Mouse (Mus musculus) kidney, embryonic 16.5 days (tissue): ENCODE measurements around the gene Rasal3. TPM values are rescaled to one million over a fixed set of nuclear protein-coding genes. Genes with fewer than 3 reads are reported as not detected.

ENCODE experiments used
- ATAC-seq: fragments of 200-750 bp; cut with Nextera tagmentation; 2 replicates; pipeline ENCODE4 v1.8.0; 2017; ENCODE audit warnings: moderate TSS enrichment; ENCODE audit not compliant: low FRiP score, low TSS enrichment
- H3K27ac ChIP-seq: fragments of 300-500 bp; sonication (generic); 2 replicates; pipeline ENCODE4 v1.5.1; 2014; ENCODE audit warnings: low read length
- H3K27me3 ChIP-seq: fragments of 300-500 bp; sonication (generic); 2 replicates; pipeline ENCODE4 v1.6.1; 2014; ENCODE audit warnings: low read length, control low read depth, mixed read lengths; ENCODE audit not compliant: insufficient read depth
- H3K36me3 ChIP-seq: fragments of 300-500 bp; sonication (generic); 2 replicates; pipeline ENCODE4 v1.6.1; 2014; ENCODE audit warnings: low read length, control low read depth, mixed read lengths; ENCODE audit not compliant: insufficient read depth
- H3K4me1 ChIP-seq: fragments of 300-500 bp; sonication (generic); 2 replicates; pipeline ENCODE4 v1.6.1; 2014; ENCODE audit warnings: low read length, control low read depth, mixed read lengths; ENCODE audit not compliant: insufficient read depth
- H3K4me2 ChIP-seq: fragments of 300-500 bp; sonication (generic); replicated peaks from 2 replicates; pipeline ENCODE4 v1.6.1; 2014; ENCODE audit warnings: low read depth, low read length
- H3K4me3 ChIP-seq: fragments of 300-500 bp; sonication (generic); 2 replicates; pipeline ENCODE4 v1.5.1; 2014; ENCODE audit warnings: mild to moderate bottlenecking, low read length
- H3K9ac ChIP-seq: fragments of 300-500 bp; sonication (generic); replicated peaks from 2 replicates; pipeline ENCODE4 v1.6.1; 2014; ENCODE audit warnings: low read length
- H3K9me3 ChIP-seq: fragments of 300-500 bp; sonication (generic); 2 replicates; pipeline ENCODE4 v1.6.1; 2016; ENCODE audit warnings: low read length, control low read depth
- WGBS: fragments of 180-500 bp; shearing (Covaris S2); extraction: QIAGEN DNeasy Blood & Tissue Kit; methylation state at CpG from one replicate; pipeline ENCODE4 v1.1.7; 2014; 5-methylcytosine and 5-hydroxymethylcytosine counted together
- polyA plus RNA-seq: library from polyadenylated mRNA; unstranded; fragments of >200 nt; fragmentation: Nextera tagmentation; extraction: Ambion mirVana; gene quantifications from 2 replicates; pipeline ENCODE4 v1.2.1, GENCODE M21; 2015

Gene Rasal3
- polyA plus RNA-seq, 1 experiment from 2014 or later = 0.97 TPM

DNA sequence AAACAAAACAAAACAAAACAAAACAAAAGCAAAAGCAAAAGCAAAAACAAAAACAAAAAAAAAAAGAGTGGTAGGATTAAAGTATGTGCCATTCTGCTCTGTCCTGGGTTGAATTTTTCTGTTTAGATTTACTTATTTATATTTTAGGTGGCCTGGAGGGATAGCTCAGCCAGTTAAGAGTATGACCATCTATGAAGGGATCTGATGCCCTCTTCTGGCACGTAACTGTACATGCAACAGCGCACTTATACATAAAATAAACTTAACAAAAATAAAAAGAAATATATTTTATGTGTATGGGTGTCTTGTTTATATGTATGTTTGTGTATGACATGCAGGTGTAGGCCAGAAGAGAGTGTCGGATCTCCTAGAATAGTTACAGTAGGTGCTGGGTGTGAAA is 28.6 kb upstream of the Rasal3 start:
- H3K9ac ChIP-seq = no peak overlapping the region
- H3K4me2 ChIP-seq = no peak overlapping the region
- no peaks in the 10 kb centered on the region for H3K4me1 ChIP-seq
- no peak for ATAC-seq
- 0 out of 2 replicates have a peak, but pooled peaks cover 3% of the 10 kb centered on the region for H3K27me3 ChIP-seq
- 63% methylated on average over 3 of the region's 3 CpGs for WGBS
- no peak overlapping the region for H3K4me3 ChIP-seq
- H3K27ac ChIP-seq = no peak overlapping the region
- H3K36me3 ChIP-seq = no peaks in the 10 kb centered on the region
- no peaks in the 10 kb centered on the region for H3K9me3 ChIP-seq

DNA sequence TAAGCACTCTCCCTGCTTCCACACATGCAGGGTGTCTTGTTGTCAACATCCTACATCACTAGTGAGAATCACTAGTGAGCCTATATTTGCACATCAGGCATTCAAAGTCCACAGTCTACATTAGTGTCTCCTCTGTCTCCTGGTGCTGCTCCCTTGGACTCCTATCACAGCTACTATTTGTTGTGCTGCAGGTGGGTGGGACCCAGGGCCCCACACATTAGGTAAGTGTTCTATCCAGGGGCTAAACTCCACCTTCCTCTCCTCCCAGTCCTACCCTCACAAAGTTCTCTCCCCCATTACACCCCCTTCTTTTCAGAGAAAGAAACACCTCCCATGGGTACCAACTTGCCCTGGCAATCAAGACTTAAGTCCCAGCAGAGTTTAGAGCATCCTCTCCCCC is 23.2 kb upstream of the Rasal3 start:
- no peak for ATAC-seq
- no peaks in the 10 kb centered on the region for H3K9me3 ChIP-seq
- no peak overlapping the region for H3K4me2 ChIP-seq
- H3K4me3 ChIP-seq = no peak overlapping the region
- H3K27me3 ChIP-seq = 0 out of 2 replicates have a peak, but pooled peaks cover 3% of the 10 kb centered on the region
- H3K27ac ChIP-seq = no peak overlapping the region
- no peaks in the 10 kb centered on the region for H3K4me1 ChIP-seq
- H3K36me3 ChIP-seq = no peaks in the 10 kb centered on the region
- no peak overlapping the region for H3K9ac ChIP-seq

- Histone ChIP-seq H3K4me1 (no peaks in the 10 kb centered on the region), H3K27ac (no peak within 1 kb of the TSS)
Observed at GRCm38 (mm10) chr17:32424034-32424433, 20.7 kb upstream of the Rasal3 start, which contains the start of gene Pglyrp2. Gene Pglyrp2, minus strand, starts transcription at chr17:32424167.

DNA sequence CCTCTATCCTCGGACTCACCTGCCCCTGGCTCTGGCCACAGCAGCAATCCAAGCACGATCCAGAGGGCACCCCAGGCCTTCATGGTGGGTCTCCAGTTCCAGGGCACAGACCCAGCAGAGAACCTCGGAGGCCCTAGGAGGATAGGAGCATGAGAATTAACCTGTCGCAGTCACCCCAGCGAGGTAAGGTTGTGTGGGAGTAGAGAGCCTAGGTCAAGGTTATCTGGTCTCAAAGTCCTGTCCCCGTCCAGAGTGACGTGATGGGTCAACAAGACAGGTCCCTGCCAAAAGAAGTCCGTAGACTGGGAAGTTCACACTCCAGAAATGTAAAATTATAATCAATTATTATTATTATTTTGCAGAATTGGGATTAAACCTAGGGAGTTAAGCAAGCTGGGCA is 17.4 kb upstream of the Rasal3 start:
- no peak for ATAC-seq
- Histone ChIP-seq H3K27ac (no peak overlapping the region), H3K9me3 (no peaks in the 10 kb centered on the region), H3K4me1 (no peaks in the 10 kb centered on the region), H3K36me3 (no peaks in the 10 kb centered on the region), H3K4me2 (no peak overlapping the region), H3K27me3 (peaks cover 3% of the 10 kb centered on the region), H3K9ac (no peak overlapping the region), H3K4me3 (no peak overlapping the region)
- WGBS = 62% methylated on average over 8 of the region's 8 CpGs

More at GRCm38 (mm10) chr17:32424034-32424433, 20.7 kb upstream of the Rasal3 start, which contains the start of gene Pglyrp2:
- Histone ChIP-seq H3K9me3 (no peaks in the 10 kb centered on the region), H3K4me3 (no peak within 1 kb of the TSS), H3K9ac (no peak within 1 kb of the TSS), H3K27me3 (0 out of 2 replicates have a peak, but pooled peaks cover 3% of the 10 kb centered on the region), H3K36me3 (no peaks in the 10 kb centered on the region), H3K4me2 (no peak within 1 kb of the TSS)
- no peak for ATAC-seq
- WGBS = 85% methylated on average over 2 of the region's 2 CpGs

- 57% methylated on average over 2 of the region's 2 CpGs for WGBS
- Histone ChIP-seq H3K27ac (no peak overlapping the region), H3K9me3 (no peaks in the 10 kb centered on the region), H3K36me3 (no peaks in the 10 kb centered on the region), H3K27me3 (peaks cover 8% of the 10 kb centered on the region), H3K4me2 (no peak overlapping the region), H3K9ac (no peak overlapping the region), H3K4me1 (no peaks in the 10 kb centered on the region), H3K4me3 (no peak overlapping the region)
- no peak for ATAC-seq
Observed at GRCm38 (mm10) chr17:32419989-32420388, 16.6 kb upstream of the Rasal3 start.

GRCm38 (mm10) chr17:32416771-32417170 is 13.4 kb upstream of the Rasal3 start:
- Histone ChIP-seq H3K27me3 (peaks cover 8% of the 10 kb centered on the region), H3K27ac (no peak overlapping the region), H3K4me2 (no peak overlapping the region), H3K9me3 (no peaks in the 10 kb centered on the region), H3K36me3 (no peaks in the 10 kb centered on the region), H3K4me1 (no peaks in the 10 kb centered on the region), H3K9ac (no peak overlapping the region), H3K4me3 (no peak overlapping the region)
- no peak for ATAC-seq
- WGBS = 91% methylated on average over 14 of the region's 14 CpGs

GRCm38 (mm10) chr17:32415417-32416020 is 12.1 kb upstream of the Rasal3 start:
- 40% methylated on average over 24 of the region's 24 CpGs for WGBS
- no peaks in the 10 kb centered on the region for H3K36me3 ChIP-seq
- no peaks in the 10 kb centered on the region for H3K9me3 ChIP-seq
- no peak overlapping the region for H3K4me2 ChIP-seq
- H3K4me3 ChIP-seq = no peak overlapping the region
- no peak overlapping the region for H3K27ac ChIP-seq
- H3K4me1 ChIP-seq = no peaks in the 10 kb centered on the region
- H3K9ac ChIP-seq = no peak overlapping the region
- ATAC-seq = no peak
- peaks cover 8% of the 10 kb centered on the region for H3K27me3 ChIP-seq

GRCm38 (mm10) chr17:32411898-32412297 is 8.5 kb upstream of the Rasal3 start:
- no peaks in the 10 kb centered on the region for H3K4me1 ChIP-seq
- no peak overlapping the region for H3K4me3 ChIP-seq
- ATAC-seq = no peak
- no peak overlapping the region for H3K4me2 ChIP-seq
- no peaks in the 10 kb centered on the region for H3K36me3 ChIP-seq
- H3K27ac ChIP-seq = no peak overlapping the region
- WGBS = 82% methylated on average over 6 of the region's 6 CpGs
- peaks cover 8% of the 10 kb centered on the region for H3K27me3 ChIP-seq
- H3K9me3 ChIP-seq = no peaks in the 10 kb centered on the region
- H3K9ac ChIP-seq = no peak overlapping the region

DNA sequence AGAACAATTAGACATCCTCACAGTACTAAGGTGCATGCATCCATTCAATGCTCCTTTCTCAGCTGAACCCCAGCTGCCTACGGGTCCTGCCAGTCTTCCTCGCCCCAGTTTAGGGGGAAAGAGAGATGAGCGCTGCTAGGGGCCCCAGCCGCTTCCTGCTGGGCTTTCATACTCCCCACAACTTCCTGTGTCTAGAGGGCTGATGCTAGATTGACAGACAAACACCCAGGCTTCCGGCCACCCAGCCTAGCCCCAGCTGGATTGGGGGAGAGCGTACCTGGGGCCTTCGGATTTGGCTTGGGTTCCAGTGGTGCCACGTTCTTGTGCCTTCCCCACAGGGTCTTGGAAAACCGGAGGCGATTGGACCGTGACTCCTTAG is 615 bp downstream of the Rasal3 start:
- Histone ChIP-seq H3K4me3 (no peak overlapping the region), H3K27me3 (peaks cover 15% of the 10 kb centered on the region)

GRCm38 (mm10) chr17:32402011-32402778 is 1.2 kb downstream of the Rasal3 start:
- no peak overlapping the region for H3K4me3 ChIP-seq
- no peak overlapping the region for H3K9ac ChIP-seq
- no peaks in the 10 kb centered on the region for H3K36me3 ChIP-seq
- H3K27ac ChIP-seq = no peak overlapping the region
- peaks cover 21% of the 10 kb centered on the region for H3K27me3 ChIP-seq
- no peak for ATAC-seq
- no peaks in the 10 kb centered on the region for H3K4me1 ChIP-seq
- no peaks in the 10 kb centered on the region for H3K9me3 ChIP-seq
- 82% methylated on average over 9 of the region's 9 CpGs for WGBS
- no peak overlapping the region for H3K4me2 ChIP-seq

More for the DNA sequence above, 615 bp downstream of the Rasal3 start:
- 71% methylated on average over 11 of the region's 11 CpGs for WGBS
- Histone ChIP-seq H3K9ac (no peak overlapping the region), H3K9me3 (no peaks in the 10 kb centered on the region), H3K27ac (no peak overlapping the region), H3K4me2 (no peak overlapping the region), H3K4me1 (no peaks in the 10 kb centered on the region), H3K36me3 (no peaks in the 10 kb centered on the region)
- no peak for ATAC-seq
